Mouse (Mus musculus) ovary, postnatal 10 days (tissue): Measurements from ENCODE around the gene Acss1.

Source experiments
- DNase-seq: peaks from one replicate; pipeline ENCODE4 v3.0.0; 2022; ENCODE audit warnings: low spot score

Gene Acss1

DNA sequence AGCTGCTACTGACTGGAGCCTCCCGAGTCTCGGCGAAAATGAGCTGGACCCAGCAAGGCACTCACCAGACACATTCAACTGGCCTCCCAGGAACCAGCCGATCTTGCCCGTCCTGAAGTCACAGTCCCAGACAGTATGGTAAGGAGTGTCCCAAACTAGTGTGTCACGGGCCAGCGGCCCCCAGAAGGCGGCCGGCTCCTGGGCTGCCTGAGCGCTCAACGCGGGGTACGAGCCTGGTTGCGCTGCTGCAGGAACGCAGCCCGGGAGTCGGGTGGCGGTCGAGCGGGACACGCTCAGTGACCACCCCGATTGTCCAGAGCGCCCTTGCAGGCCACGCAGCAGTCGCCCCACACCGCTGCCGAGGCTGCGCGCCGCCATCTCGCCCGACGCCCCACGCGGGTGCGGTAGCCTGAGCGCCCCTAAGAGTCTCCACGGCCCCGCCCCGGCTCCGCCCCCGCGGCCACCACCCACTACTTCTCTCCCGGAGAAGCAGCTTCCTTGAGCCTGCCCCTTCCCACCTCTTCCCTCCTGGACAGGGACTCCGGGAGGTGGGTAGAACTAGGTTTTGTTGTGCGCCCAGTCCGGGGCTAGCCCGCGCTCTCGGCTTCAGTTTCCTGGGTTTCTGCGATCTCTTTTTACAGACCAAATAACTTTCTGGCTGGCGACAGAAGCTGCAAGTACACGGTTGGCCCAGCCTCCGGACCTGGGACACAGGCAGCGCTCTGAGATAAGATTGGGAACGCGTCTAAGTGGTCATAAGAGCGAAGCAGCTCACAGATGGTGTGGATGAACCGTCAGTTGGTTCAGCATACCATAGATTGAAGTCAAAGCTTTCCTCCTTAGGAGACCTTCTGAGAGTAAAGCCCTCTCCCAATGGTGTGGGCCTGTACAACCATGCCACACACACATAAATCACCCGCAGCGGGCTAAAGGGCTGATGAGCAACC, at the start of gene Acss1:
Gene Acss1 (minus strand): TSS at position 681 of the 947 bp plus-strand sequence.
- peak; percentile 31 for DNase-seq

DNA sequence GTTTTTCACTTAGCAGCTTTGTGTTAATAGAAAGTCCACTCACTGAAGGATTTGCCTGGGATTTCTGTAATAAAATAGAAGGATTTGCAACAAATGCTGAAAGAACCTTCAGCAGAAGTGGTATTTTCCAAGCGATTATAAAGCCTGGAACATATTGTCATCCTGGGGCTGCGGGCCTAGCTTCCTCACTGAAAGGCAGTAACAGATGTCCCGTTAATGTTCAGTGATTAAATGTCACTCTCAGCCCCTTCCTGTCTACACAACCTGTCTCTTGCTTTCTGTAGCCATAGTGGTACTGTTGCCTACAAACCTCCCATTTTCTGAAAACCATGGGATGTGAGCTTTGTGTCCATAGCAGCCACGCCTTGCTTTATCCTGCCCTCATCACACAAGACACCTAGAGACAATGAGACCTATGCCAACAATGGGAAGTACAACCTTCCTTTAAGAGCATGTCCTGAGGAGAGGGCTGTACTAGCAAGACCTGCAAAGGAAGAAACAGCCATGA, 43.9 kb upstream of the Acss1 start:
- no peak for DNase-seq

DNA sequence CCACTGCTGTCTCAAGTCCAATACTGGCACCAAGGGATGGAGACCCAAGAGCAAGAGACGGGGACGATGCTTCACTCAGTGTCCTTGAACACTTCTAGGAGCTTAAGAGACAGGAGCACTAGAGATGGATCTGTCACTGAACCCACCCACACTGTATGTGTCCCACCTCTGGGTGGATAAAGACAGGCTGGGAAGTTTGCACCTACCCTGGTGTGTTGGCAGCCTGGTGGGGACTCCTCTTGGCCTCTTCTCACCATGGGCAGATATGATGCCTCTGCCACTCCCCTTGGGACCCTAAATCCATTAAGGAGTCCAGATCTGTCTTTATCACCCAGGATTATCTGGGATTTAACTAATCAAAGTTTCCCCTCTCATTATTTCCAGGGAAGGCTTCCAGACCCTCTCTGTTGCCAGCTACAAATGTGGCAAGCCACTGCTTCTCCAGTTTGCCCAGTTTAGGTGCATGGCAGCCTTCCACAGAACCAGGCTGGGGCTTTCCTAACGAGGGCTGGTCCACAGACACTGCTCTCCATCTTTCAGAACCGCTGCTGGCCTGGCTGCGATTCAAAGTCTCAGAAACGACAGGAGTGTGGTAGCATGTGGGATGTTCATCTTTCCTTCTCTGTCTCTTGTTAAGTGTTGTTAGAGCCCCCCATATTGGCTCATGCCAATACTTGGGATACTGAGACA, 23.3 kb upstream of the Acss1 start:
- no peak for DNase-seq

DNA sequence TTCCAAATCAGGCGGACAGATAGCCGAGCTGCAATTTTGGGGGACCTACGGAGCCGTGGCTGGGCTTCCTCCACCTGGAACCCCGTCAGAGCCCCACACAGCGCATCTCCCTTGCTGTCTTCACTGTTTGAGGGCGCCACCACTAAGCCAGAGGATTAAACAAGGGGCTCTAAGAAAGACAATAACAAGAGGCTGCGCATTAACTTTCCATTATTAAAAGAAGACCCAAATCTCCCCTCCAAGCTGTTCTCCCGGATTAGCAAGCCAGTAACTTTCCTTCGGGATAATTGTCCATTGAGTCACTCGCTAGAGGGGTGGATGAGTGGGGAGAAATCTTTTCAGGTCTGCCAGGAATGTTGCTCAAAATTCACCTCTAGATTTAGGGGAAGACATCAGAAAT, 21.9 kb upstream of the Acss1 start:
- DNase-seq: no peak

DNA sequence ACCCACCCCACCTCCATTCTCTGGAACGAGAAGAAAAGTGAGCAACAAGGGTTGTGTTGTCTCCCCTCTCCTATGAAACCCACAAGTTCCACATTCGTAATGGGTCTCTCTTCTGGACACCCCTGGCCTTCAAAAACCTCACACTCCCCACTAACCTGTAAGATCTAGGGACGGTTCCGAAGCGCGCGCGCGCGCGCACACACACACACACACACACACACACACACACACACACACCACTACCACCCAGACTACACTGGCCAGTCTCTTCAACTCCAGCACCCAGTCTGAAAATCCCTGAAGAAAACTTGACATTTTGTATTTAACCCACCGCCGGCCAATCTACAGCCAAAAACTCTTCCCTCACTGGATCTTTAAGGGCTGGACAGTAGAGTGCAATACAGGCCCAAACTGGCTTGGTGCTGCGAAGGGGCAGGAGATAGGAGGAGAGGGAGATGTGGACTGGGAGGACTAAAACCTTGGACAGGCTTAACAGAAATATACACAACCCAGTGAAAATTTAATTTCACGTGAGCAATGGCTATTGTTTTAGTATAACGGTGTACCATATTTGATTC, 21.0 kb upstream of the Acss1 start, which contains the start of gene Vsx1:
Gene Vsx1 (minus strand): TSS at position 138 of the 578 bp plus-strand sequence.
- DNase-seq: no peak

DNA sequence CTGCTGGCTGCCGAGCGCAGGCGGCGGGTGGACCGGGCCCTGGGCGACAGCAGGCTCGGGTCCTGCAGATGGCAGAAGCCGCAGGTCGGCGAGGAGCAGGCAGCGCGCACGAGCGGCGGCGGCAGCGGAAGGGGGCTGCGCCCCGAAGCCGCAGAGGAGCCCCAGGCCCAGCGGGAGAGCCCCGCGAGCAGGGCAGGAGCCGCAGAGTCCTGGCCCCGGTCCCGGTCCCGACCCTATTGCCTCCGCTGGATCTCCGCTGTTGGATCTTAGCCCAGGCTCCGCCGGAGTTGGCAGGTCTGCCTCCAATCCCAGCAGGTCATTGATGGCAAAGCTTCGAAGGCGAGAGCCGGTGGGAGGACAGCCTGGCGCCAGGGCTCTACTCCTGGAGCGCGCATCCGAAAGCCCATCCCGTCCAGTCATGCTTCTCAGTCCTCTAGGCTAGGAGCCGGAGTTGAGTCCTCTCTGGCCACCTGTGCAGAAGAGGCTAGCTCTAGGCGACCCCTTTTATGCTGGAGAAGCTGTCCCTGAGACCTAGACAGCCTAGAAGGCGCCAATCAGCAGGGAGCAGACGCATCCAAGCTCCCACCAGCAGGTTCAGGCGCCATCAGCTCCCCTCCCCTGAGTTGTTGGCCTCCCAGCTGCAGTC, 20.4 kb upstream of the Acss1 start:
- DNase-seq: no peak

DNA sequence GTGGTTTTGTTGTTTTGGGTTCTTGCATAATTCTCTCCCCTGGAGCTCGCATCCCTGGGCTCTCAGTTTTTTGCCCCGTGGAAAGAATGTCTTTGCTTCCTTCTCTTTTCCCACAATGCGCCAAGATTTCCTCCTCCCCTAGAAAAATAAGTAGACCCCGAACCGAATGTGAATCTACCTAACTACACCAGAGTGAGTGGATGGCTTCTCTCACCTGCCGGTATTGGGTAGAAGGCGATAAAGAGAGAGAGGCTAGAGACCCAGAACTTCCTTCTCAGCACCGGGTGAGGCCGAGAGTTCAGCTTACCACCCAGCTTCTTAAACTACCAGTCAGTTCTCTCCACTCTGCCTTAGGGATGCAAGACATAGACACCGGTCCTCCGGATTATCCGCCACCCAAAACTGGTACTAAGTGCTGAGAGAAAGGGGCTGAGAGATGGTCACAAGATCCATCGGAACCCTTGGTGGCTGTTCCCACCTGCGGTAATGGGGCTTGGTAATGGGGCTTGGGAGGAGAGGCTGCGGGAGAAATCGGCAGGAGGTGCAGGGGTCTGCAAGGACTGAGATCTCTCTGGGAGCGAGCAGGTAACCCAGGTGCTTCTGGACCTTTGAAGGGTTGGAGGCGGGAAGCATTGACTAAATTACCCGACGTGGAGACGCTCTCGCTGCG, 19.7 kb upstream of the Acss1 start:
- DNase-seq: no peak

DNA sequence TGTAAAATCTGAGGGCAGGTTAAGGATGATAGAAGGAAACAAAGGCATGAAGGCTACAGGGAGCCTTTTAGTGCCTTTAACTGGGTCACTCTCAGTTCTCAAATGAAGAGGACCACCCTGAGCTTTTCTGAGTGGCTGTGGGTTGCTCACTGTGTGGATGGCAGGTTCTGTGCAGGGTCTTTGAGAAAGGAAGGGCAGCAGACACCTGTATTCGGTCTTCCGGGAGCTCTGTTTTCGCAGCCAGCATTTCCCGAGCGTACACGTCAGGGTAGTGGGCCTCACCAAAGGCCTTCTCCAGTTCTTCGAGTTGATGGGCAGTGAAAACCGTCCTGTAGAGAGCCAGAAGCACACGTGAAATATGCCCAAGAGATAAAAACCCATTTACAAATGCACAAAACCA, 17.1 kb upstream of the Acss1 start:
- no peak for DNase-seq

DNA sequence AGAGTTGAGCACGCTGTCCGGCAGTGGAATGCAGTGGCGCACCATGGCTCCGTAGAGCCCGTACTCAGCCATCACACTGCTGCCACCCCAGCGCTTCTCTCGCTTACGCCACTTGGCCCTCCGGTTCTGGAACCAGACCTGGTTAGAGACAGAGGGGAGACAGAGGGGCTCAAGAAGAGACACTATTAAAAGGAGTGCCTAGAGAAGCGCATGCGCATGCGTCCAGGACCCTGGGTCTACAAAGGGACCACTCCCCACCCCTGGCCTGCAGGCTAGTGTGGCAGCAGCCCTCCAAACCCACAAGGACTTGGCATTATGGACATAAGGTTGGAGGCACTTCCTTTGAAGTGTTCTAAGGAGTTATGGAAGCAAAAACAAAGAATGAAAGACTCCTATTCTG, 16.2 kb upstream of the Acss1 start:
- no peak for DNase-seq

DNA sequence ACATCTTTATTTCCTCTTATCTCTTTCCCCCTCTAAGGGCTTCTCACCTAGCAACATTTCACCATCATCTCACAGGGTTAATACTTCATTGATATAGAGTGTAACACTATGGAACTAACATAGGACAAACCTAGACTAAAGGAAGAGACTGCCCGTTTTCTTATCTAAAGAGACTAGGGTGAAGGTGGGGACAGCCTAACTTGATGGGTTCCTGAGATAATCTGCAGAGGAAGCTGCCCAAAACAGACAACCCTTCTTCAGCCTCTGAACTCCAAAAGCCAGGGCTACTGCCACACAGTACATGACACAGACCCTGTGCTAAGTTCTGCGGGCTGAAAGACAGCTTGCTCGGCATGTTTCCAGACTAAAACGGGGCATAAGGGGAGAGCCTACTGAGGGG, 13.3 kb upstream of the Acss1 start:
- no peak for DNase-seq

DNA sequence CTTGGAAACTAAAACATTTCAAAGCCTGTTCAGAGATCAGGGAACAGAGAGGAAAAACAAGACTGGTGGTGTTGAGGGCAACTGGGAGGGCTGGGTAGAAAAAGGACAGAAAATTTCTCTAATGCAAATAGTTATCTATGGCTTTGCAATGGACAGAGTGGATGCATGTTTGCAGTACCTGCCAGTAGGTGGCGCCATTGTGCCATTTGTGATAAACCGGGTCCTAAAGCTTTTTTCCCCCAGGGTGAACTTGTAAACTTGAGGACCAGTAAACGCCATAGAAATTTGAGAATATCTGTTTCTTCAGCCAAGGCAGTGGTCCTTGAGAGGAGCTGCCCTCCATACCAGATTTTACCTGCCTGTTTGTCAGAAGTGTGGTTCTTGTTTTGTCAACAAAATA, 10.1 kb upstream of the Acss1 start:
- peak; percentile 61 for DNase-seq

DNA sequence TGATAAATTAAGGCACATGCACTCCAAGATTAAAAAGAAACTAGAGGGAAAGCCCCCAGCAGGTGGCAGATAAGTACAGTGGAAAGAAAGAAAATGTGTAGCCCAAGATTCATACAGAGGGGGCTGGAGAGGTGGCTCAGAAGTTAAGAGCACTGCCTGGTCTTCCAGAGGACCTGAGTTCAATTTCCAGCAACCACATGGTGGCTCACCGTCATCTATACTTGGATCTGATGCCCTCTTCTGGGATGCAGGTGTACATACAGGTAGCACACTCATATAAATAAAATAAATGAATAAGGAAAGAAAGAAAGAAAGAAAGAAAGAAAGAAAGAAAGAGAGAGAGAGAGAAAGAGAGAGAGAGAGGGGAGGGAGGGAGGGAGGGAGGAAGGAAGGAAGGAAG, 7.2 kb upstream of the Acss1 start:
- DNase-seq: no peak

DNA sequence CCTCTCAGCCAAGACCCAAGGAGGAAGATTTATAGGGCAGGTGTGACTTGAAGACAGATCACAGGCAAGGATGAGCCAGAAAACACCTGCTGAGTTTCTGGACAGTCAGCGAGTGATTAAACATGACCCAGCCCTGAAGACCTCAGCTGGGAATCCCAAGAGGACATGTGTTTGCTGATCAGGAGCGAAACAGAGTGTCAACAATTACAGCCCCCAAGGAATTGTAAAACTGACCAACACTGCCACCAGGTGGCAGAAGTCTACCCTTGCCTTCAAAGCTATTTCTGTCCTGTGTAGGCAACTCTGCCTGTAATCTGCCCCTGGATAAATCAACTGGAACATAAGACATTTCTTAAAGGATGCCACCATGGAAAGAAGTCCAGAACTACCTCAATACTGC, 6.6 kb upstream of the Acss1 start:
- DNase-seq: no peak

DNA sequence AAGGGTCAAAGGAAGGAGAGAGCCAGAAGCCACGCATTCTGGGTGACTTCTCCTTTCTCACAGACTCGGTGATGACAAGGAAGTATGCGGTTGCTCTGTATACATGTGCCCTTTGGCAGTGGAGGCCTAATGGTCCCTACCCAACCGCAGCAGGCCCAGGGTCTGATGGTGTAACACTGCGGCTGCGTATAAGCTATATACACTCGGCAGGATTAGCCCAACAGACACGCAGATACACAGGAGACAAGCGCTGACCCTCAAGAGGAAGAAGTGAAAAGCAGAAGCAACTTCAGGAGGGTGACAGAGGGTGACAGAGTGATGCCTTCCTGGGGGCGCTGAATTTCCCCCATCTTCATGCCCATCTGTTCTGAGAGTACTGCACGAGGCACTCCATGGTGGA, 5.6 kb upstream of the Acss1 start:
- no peak for DNase-seq

DNA sequence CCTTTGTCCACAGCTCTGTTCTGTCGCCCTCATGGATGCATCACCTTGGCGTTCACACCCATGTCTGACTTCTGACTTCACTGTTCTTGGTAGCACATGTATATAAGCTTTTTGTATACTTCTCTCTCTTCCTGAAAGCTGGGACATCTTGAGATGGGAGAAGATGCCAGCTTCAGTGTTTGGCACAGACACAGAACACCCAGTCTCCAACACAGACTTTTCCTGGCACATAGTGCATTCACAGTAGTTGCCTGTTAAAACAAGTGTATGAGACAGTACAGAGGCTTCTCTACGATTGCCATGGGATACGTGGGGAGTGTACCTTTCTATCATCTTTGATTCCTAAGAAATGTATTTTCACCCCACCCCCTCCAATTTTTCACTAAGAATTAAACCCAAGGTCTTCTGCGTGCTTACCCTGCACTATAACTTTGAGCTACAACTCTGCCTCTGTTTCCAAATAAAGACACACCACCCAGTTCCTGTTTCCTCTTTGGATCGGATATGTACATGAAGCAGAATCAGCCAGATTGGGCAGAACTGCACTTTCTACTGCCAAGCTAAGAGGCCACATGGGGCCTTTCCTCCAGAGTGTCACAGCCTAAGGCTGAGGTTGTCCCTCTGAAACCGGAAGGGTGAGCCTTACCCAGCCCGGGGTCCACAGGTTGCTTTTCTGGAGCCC, 3.5 kb upstream of the Acss1 start:
- no peak for DNase-seq

DNA sequence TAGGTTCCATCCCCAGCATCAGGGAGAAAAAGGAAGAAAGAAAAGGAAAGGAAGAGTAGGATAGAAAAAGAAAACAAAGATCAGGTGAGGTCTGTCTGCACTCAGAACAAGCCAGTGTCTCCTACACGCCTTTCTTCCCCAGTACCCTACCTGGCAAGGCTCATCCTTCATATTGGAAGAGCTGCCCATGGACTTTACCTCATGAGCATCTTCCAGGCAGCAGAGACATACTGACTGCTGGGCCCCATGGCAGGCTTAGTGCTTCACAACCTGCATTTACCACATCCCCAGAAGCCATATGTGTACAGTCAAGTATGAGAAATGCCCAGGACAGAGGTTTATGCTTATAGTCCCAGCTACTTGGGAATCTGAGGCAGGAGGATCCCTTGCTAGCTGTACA, 2.6 kb upstream of the Acss1 start:
- no peak for DNase-seq

DNA sequence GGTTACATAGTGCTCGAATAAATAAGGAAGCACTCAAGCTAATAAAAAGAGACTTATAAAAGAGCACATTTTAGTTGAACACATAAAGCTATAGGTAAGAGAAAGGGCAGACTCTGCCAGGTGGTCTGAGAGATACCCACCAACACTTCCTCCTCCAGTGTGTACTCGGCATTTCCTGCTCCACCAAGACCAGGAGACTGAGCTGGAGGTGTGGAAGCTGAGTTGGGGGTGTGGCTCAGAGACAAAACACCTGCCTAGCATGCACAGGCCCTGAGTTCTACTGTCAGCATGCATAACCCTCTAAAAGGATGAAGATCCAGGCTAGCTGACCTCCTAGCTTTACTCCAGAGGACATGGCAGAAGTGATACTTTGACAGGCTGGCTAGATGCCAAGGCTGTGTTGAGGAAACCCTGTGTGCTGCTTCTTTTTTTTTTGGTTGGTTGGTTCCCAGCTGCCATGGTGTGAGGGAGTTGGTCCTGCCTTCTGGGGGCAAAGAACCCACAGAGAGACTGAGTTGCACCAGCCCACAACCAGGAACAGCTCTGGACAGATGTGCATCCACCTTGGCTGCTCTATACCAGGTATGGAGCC, 1.2 kb upstream of the Acss1 start:
- no peak for DNase-seq

DNA sequence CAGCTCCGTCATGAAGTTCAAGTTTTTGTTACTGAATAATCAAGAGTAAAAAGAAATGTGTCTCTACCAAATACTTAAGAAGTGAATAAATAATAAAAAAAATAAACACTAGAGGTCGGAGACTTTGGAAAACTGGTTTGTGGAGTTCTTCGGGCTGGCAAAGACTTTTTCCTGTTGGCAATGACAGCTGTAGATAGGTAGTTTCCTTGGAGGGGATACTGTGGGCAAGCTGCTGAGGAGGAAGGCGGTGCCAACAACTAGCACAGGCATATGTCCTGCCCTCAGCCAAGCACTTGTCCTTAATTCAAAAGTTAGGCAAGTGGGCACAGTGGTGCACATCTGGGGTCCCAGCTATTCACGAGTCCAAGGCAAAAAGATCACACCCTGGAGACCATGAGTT, 656 bp upstream of the Acss1 start:
- DNase-seq: no peak

DNA sequence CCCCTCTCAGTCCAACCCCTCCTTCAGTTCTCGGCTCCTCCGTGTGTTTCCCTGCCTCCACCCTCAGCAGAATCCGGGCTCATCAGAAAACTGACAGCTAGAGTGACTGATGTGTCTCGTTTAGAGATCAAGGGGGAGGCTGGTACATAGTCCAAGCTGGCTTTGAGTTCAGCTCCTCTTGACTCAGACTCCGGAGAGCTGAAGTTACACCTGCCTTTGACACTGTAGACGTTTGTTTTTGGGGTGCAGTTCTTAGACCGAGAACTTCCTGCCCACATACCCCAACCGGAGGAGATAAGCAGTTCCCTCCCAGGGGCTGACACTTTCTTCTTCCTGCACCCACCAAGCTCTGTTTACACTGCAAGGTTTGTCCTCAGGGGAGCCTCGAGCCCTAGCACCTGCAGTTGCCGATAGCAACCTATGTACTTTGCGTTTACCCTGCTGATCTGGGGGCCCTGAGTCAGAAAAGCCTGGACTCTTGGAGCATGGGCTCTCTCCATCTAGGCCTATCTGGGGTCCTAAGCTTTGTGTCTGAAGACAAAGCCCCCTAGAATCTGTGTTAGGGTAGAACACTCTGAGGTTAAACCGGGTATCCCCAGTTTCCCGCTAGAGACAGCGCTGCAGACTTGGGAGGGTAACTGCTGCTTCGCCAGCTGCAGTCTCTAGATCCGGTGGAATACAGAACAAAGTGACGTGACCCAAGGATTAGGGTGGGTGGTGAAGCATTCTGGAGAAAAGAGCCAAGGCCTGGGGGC, 1.1 kb downstream of the Acss1 start:
- no peak for DNase-seq

DNA sequence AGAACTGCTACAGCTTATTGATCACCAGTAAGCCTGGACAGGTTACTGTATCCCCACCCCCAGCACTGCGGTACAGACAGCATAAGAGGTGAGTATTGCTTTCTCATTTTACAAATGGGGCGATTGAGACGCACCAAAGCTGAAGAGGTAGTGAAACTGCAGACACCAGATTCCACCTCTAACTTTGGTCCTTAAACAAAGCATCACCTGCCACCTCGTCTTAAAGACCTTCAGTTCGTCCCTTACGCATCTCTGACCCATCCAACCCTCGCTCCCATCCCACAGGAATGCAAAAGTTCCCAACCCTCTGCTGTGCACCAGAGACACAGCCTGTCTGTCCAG, 1.6 kb downstream of the Acss1 start:
- no peak for DNase-seq
